Mouse (Mus musculus) cortical plate, adult 2 months (tissue): Measurements from ENCODE around the gene Fam120b.

Source experiments
- CTCF ChIP-seq: fragments of 200-500 bp; IDR thresholded peaks from 2 replicates; pipeline ENCODE4 v1.5.1; 2011; ENCODE audit warnings: mild to moderate bottlenecking, control low read depth, low read length; ENCODE audit not compliant: insufficient read depth; ENCODE audit errors: extremely low read depth
- POLR2A ChIP-seq: fragments of 200-500 bp; IDR thresholded peaks from 2 replicates; pipeline ENCODE4 v1.6.1; 2011; ENCODE audit warnings: mild to moderate bottlenecking, low read length, control low read depth; ENCODE audit not compliant: insufficient read depth; ENCODE audit errors: extremely low read depth

GRCm38 (mm10) chr17:15380641-15381051, 15.4 kb upstream of the Fam120b start:
- TF ChIP-seq POLR2A, result no peak
- TF ChIP-seq CTCF, result no peak
